Mouse (Mus musculus): ENCODE data around the gene C1qtnf4. TPM values are rescaled to one million over a fixed set of nuclear protein-coding genes. Genes with fewer than 3 reads are reported as not detected.
A peak's percentile ranks its signal among the peaks of the same experiment; 100 is the strongest.

Gene C1qtnf4
- total RNA-seq, 2 experiments from 2014 or later: 0.56 to 1.1 TPM

DNA sequence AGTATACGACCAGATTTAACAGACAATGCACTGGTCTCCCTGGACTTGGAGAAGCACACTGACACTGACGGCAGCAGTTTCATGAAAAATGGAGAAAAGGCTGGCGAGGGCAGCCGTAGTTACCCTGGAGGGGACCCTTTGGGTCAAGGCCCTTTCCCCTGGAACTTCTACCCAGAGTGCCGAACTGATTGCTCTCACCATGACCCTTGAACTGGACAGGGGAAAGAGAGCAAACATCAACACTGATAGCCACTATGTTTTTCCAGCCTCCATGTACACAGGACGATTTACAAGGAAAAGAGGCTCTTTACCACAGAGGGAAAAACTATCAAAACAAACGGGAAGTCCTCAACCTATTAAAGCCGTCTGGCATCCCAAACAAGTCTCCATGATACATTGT, 46.2 kb downstream of the C1qtnf4 start:
- no peak for DNase-seq

DNA sequence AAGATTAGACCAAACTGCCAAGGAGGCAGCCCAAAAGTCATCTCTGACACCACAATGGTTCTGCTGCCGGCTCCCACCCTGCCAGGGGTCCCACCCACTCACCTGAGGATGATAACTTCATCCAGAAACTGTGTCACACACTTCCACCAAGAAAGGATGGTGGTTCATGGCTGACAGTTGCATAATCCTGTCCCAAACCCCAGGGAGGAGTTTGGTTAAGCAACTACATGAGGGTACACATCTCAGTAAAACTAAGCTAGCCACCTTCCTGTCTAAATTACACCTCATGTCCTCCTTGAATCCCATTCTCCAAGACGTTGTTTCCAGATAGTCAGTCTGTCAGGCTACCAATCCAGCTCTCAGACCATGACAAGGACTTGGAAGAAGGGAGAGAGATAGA, 46.6 kb downstream of the C1qtnf4 start:
- no peak for DNase-seq

DNA sequence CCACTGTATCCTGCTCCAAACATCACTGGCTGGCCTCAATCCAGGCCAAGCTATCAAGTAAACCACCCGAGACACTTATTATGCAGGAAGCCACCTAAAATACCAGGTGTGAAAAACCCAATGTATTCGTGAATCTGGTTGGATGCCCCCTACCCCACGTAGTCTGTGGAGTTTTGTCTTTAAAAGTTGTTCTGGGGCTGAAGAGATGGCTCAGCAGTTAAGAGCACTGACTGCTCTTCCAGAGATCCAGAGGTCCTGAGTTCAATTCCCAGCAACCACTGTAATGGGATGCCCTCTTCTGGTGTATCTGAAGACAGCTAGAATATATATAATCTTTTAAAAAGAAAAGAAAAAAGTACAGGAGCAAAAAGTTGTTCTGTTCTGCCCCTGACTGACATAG, 52.7 kb downstream of the C1qtnf4 start:
- no peak for DNase-seq

DNA sequence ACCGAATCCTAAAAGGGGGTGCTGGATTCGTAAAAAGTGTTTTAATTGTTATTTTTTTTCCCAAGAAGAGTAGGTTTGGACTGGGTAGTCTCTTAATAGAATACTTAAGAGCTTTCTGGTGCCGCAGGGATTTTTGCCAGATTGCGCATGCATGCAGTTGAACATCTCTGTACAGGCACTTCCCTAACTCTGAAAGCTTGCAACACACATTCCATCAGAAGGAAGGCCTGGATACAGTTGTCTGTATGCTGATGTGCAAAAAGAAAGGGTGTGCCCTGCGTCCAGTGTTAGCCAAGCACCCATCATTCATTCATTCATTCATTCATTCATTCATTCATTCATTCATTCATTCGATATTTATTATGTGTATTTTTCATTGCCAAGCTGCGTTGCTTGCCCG, 54.1 kb downstream of the C1qtnf4 start:
- peak in 1 of 2 experiments; percentile 7 for DNase-seq

Other genes starting within 250 kb of the C1qtnf4 start
- gene Nup160, start 208.6 kb upstream of the C1qtnf4 start, total RNA-seq (2021): 10 to 100 TPM; 29.7 to 32.0 TPM
- gene Fnbp4, start 140.5 kb upstream of the C1qtnf4 start, total RNA-seq (2021): 10 to 100 TPM; 46.3 to 52.0 TPM
- gene Agbl2, start 103.1 kb upstream of the C1qtnf4 start, total RNA-seq (2021): 1 to 10 TPM; 1.0 to 1.1 TPM
- 100 to 1,000 TPM; 242 to 275 TPM for gene Mtch2, start 38.7 kb upstream of the C1qtnf4 start, total RNA-seq (2021)
- gene Kbtbd4, start 18.9 kb downstream of the C1qtnf4 start, total RNA-seq (2021): 10 to 100 TPM; 32.4 to 37.5 TPM
- gene Ndufs3, start 19.0 kb downstream of the C1qtnf4 start, total RNA-seq (2021): 100 to 1,000 TPM; 365 to 412 TPM
- gene Celf1, start 54.5 kb downstream of the C1qtnf4 start, total RNA-seq (2021): 100 to 1,000 TPM in 1 of 2 experiments, 10 to 100 TPM in 1; 92.7 to 101 TPM
- 1 to 10 TPM; 1.5 to 2.3 TPM for gene Rapsn, start 149.8 kb downstream of the C1qtnf4 start, total RNA-seq (2021)
- gene Psmc3, start 168.1 kb downstream of the C1qtnf4 start, total RNA-seq (2021): 100 to 1,000 TPM; 193 to 228 TPM
- gene Slc39a13, start 184.6 kb downstream of the C1qtnf4 start, total RNA-seq (2021): 10 to 100 TPM; 24.2 to 31.9 TPM
- gene Spi1, start 196.5 kb downstream of the C1qtnf4 start, total RNA-seq (2021): 1 to 10 TPM; 3.0 to 7.6 TPM
- gene Mybpc3, start 232.3 kb downstream of the C1qtnf4 start, total RNA-seq (2021): not detected